Mouse (Mus musculus) hindbrain, embryonic 14.5 days (tissue): Measurements from ENCODE around the gene Il4. TPM values are rescaled to one million over a fixed set of nuclear protein-coding genes. Genes with fewer than 3 reads are reported as not detected.

ENCODE experiments used
- ATAC-seq: fragments of 200-750 bp; cut with Nextera tagmentation; 2 replicates; pipeline ENCODE4 v1.8.0; 2017; ENCODE audit warnings: moderate number of reproducible peaks, mild to moderate bottlenecking, moderate TSS enrichment, moderate library complexity; ENCODE audit not compliant: low FRiP score
- DNase-seq: peaks from one replicate; pipeline ENCODE4 v3.0.0-alpha.2; 2015; ENCODE audit warnings: low spot score
- H3K27ac ChIP-seq: fragments of 300-500 bp; sonication (generic); 2 replicates; pipeline ENCODE4 v1.5.1; 2014; ENCODE audit warnings: mild to moderate bottlenecking, moderate library complexity
- H3K27me3 ChIP-seq: fragments of 300-500 bp; sonication (generic); 2 replicates; pipeline ENCODE4 v1.6.1; 2014; ENCODE audit warnings: mild to moderate bottlenecking, low read length, mixed read lengths; ENCODE audit not compliant: control insufficient read depth, insufficient read depth
- H3K36me3 ChIP-seq: fragments of 300-500 bp; sonication (generic); replicated peaks from 2 replicates; pipeline ENCODE4 v1.6.1; 2014; ENCODE audit not compliant: control insufficient read depth, insufficient read depth
- H3K4me1 ChIP-seq: fragments of 300-500 bp; sonication (generic); replicated peaks from 2 replicates; pipeline ENCODE4 v1.6.1; 2014; ENCODE audit warnings: antibody characterized with exemption, low read length, mixed read lengths; ENCODE audit not compliant: control insufficient read depth, insufficient read depth
- H3K4me2 ChIP-seq: fragments of 300-500 bp; sonication (generic); replicated peaks from 2 replicates; pipeline ENCODE4 v1.6.1; 2014; ENCODE audit warnings: mild to moderate bottlenecking, moderate library complexity
- H3K4me3 ChIP-seq: fragments of 300-500 bp; sonication (generic); replicated peaks from 2 replicates; pipeline ENCODE4 v1.5.1; 2014; ENCODE audit warnings: mild to moderate bottlenecking, low read length
- H3K9ac ChIP-seq: fragments of 300-500 bp; sonication (generic); 2 replicates; pipeline ENCODE4 v1.6.1; 2014
- H3K9me3 ChIP-seq: fragments of 300-500 bp; sonication (generic); 2 replicates; pipeline ENCODE4 v1.6.1; 2016; ENCODE audit warnings: low read length; ENCODE audit not compliant: control insufficient read depth
- WGBS: fragments of 180-500 bp; shearing (Covaris S2); extraction: QIAGEN DNeasy Blood & Tissue Kit; methylation state at CpG from one replicate; pipeline ENCODE4 v1.1.7; 2014; 5-methylcytosine and 5-hydroxymethylcytosine counted together
- polyA plus RNA-seq: library from polyadenylated mRNA; unstranded; fragments of >200 nt; fragmentation: Nextera tagmentation; extraction: Ambion mirVana; gene quantifications from 2 replicates; pipeline ENCODE4 v1.2.1, GENCODE M21; 2014

The Il4 gene
- polyA plus RNA-seq, 1 experiment from 2014 or later: 8.5 TPM

- no peak overlapping the region for H3K4me3 ChIP-seq
- H3K4me1 ChIP-seq: no peaks in the 10 kb centered on the region
- H3K9ac ChIP-seq: no peak overlapping the region
- no peak overlapping the region for H3K4me2 ChIP-seq
- no peaks in the 10 kb centered on the region for H3K9me3 ChIP-seq
- H3K36me3 ChIP-seq: no peaks in the 10 kb centered on the region
- 84% methylated on average over 8 of the region's 8 CpGs for WGBS
- ATAC-seq (no peak), DNase-seq (no peak)
- no peak overlapping the region for H3K27ac ChIP-seq
- H3K27me3 ChIP-seq: no peaks in the 10 kb centered on the region
Observed at GRCm38 (mm10) chr11:53616748-53617558, 1.5 kb downstream of the Il4 start.

DNA sequence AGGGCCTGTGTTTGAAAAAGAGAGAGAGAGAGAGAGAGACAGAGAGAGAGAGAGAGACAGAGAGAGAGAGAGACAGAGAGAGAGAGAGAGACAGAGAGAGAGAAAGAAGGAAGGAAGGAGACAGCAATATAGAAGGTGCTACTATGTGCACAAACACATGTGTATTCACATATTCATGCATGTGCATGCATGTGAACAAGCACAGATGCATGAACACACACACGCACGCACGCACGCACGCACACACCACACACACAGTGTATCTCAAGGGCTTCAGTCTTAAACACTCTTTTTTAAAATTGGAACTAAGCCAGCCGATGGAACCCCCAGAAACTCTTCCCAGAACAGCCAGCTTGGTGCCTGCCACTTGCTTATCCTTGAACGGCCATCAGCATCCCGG is 2.9 kb downstream of the Il4 start:
- no peak for ATAC-seq
- DNase-seq: no peak
- H3K4me2 ChIP-seq: no peak overlapping the region
- H3K9ac ChIP-seq: no peak overlapping the region
- H3K4me1 ChIP-seq: no peaks in the 10 kb centered on the region
- no peaks in the 10 kb centered on the region for H3K9me3 ChIP-seq
- no peaks in the 10 kb centered on the region for H3K36me3 ChIP-seq
- no peaks in the 10 kb centered on the region for H3K27me3 ChIP-seq
- H3K27ac ChIP-seq: no peak overlapping the region
- H3K4me3 ChIP-seq: no peak overlapping the region
- WGBS: 95% methylated on average over 8 of the region's 8 CpGs

GRCm38 (mm10) chr11:53615172-53615571 is 3.3 kb downstream of the Il4 start:
- no peak for ATAC-seq
- WGBS: 70% methylated on average over 6 of the region's 6 CpGs

GRCm38 (mm10) chr11:53609672-53610071 is 8.8 kb downstream of the Il4 start:
- H3K4me1 ChIP-seq: no peaks in the 10 kb centered on the region
- no peak for ATAC-seq
- no peak overlapping the region for H3K27ac ChIP-seq
- no peak overlapping the region for H3K4me3 ChIP-seq
- no peaks in the 10 kb centered on the region for H3K27me3 ChIP-seq
- H3K9me3 ChIP-seq: no peaks in the 10 kb centered on the region
- DNase-seq: no peak
- 87% methylated on average over 3 of the region's 3 CpGs for WGBS
- H3K4me2 ChIP-seq: no peak overlapping the region
- no peak overlapping the region for H3K9ac ChIP-seq
- no peaks in the 10 kb centered on the region for H3K36me3 ChIP-seq

More at GRCm38 (mm10) chr11:53615172-53615571, 3.3 kb downstream of the Il4 start:
- Histone ChIP-seq H3K27ac (no peak overlapping the region), H3K9me3 (no peaks in the 10 kb centered on the region), H3K4me3 (no peak overlapping the region), H3K4me1 (no peaks in the 10 kb centered on the region), H3K36me3 (no peaks in the 10 kb centered on the region), H3K9ac (no peak overlapping the region), H3K4me2 (no peak overlapping the region), H3K27me3 (no peaks in the 10 kb centered on the region)
- DNase-seq: no peak

GRCm38 (mm10) chr11:53609231-53609630 is 9.2 kb downstream of the Il4 start:
- no peak for ATAC-seq
- Histone ChIP-seq H3K27me3 (no peaks in the 10 kb centered on the region), H3K4me3 (no peak overlapping the region), H3K9ac (no peak overlapping the region), H3K4me2 (no peak overlapping the region), H3K4me1 (no peaks in the 10 kb centered on the region), H3K36me3 (no peaks in the 10 kb centered on the region), H3K27ac (no peak overlapping the region), H3K9me3 (no peaks in the 10 kb centered on the region)
- no peak for DNase-seq
- 82% methylated on average over 6 of the region's 6 CpGs for WGBS

DNA sequence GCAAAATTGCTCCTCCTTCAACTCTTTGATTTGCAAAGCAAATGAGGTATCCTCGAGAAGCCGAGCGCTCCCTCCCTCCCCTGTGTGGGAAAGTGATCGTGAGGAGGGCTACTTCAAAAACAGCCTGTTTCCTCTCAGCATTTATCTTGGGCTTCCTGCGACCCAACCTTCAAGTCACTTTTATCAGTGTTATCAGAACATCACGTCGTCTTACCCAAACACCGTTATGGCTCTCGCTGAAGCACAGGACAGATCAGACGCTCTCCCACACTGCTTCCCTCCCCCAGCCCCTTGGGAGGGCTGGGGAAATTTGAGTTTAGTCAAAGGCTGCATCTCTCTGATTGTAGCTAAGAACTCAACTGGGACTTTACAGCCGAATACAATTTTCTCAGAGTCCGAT is 12.9 kb downstream of the Il4 start:
- Histone ChIP-seq H3K4me2 (no peak overlapping the region), H3K9ac (no peak overlapping the region)
- DNase-seq: no peak

DNA sequence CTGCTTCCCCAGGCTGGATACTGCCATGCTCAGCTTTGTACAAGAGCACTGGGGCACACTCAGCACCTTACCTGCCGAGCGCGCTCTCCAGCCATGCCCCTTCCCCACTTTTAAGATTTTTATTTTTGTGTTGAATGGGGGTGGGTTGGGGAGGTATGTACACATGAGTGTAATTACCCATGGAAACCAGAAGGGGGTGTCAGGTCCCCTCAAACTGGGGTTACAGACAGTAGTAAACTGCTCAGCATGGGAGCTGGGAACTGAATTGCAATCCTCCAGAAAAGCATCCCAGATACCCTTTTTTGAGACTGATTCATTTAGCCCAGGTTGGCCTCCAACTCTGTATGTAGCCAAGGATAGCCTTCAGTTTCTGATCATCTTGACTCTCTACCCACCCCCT is 13.5 kb downstream of the Il4 start:
- Histone ChIP-seq H3K4me2 (no peak overlapping the region), H3K36me3 (peaks cover 36% of the 10 kb centered on the region), H3K27ac (no peak overlapping the region), H3K4me1 (no peaks in the 10 kb centered on the region), H3K9ac (no peak overlapping the region), H3K4me3 (no peak overlapping the region), H3K27me3 (no peaks in the 10 kb centered on the region), H3K9me3 (no peaks in the 10 kb centered on the region)
- ATAC-seq (no peak), DNase-seq (no peak)
- 92% methylated on average over 3 of the region's 3 CpGs for WGBS

More for the DNA sequence above, 12.9 kb downstream of the Il4 start:
- Histone ChIP-seq H3K9me3 (no peaks in the 10 kb centered on the region), H3K4me3 (no peak overlapping the region), H3K4me1 (no peaks in the 10 kb centered on the region), H3K36me3 (peaks cover 29% of the 10 kb centered on the region), H3K27ac (no peak overlapping the region), H3K27me3 (no peaks in the 10 kb centered on the region)
- no peak for ATAC-seq
- WGBS: 8% methylated on average over 12 of the region's 12 CpGs

- Histone ChIP-seq H3K27me3 (no peaks in the 10 kb centered on the region), H3K9ac (no peak overlapping the region), H3K4me1 (no peaks in the 10 kb centered on the region), H3K36me3 (peaks cover 93% of the 10 kb centered on the region), H3K4me2 (no peak overlapping the region), H3K9me3 (no peaks in the 10 kb centered on the region), H3K27ac (no peak overlapping the region), H3K4me3 (no peak overlapping the region)
- WGBS: 94% methylated on average over 5 of the region's 5 CpGs
- no peak for DNase-seq
- ATAC-seq: no peak
Observed at GRCm38 (mm10) chr11:53591116-53591515, 27.4 kb downstream of the Il4 start.

DNA sequence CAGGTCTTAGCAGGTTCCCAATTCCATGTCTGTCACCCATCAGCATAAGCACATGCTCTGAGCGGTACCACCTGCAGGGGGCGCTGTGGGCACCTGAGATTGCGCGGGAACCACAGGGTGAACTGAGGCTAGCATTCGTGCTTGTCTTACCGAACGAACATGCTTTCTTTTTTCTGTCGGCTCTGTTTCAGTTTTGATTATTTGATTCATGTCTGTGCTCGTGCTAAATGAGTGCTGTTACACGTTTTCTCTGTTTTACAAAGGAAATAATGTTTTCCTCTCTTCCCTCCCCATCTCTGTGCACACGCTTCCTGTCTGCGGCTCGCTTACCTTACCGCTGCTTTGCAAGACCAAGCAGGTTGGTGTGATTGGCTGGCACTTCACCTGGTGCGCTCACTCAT is 28.1 kb downstream of the Il4 start:
- no peak overlapping the region for H3K4me2 ChIP-seq
- peak; percentile 47 for DNase-seq
- H3K27ac ChIP-seq: no peak overlapping the region
- peaks cover 96% of the 10 kb centered on the region for H3K36me3 ChIP-seq
- WGBS: 43% methylated on average over 15 of the region's 15 CpGs
- no peaks in the 10 kb centered on the region for H3K4me1 ChIP-seq
- no peaks in the 10 kb centered on the region for H3K9me3 ChIP-seq
- no peak for ATAC-seq
- H3K4me3 ChIP-seq: no peak overlapping the region
- H3K27me3 ChIP-seq: no peaks in the 10 kb centered on the region
- no peak overlapping the region for H3K9ac ChIP-seq

DNA sequence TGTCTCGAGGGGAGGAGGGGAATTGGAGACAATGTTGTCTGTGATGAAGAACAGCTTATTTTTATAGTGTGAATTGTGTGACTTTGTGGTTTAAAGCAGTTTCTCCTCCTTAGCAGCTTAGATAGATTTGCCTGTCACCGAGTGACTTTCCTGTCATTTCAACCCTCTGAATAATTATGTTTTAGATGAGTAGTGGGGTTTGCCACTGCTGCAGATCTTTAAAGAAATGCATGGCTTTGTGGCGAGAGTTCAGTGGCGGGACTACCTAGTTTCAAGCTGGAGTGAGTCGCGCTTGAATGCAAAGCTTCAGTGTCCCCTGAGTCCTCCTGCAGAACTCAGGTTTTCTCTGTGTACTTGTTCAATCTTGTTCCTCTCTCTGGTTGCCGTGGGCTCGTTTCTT is 30.2 kb downstream of the Il4 start:
- H3K4me2 ChIP-seq: no peak overlapping the region
- H3K27ac ChIP-seq: no peak overlapping the region
- H3K36me3 ChIP-seq: peaks cover 96% of the 10 kb centered on the region
- no peaks in the 10 kb centered on the region for H3K27me3 ChIP-seq
- no peak overlapping the region for H3K4me3 ChIP-seq
- H3K4me1 ChIP-seq: no peaks in the 10 kb centered on the region
- no peak for DNase-seq
- no peak for ATAC-seq
- WGBS: 81% methylated on average over 8 of the region's 8 CpGs
- no peak overlapping the region for H3K9ac ChIP-seq
- no peaks in the 10 kb centered on the region for H3K9me3 ChIP-seq
